Mouse (Mus musculus): ENCODE data around the gene Pex10.
A peak's percentile ranks its signal among the peaks of the same experiment; 100 is the strongest.

Gene Pex10

GRCm38 (mm10) chr4:155093431-155094149 is 26.8 kb downstream of the Pex10 start:
- no peak for DNase-seq (ENCODE audit: low spot score in 2 of 2)

- DNase-seq (ENCODE audit: low spot score in 2 of 2): peak; percentile 41 to 60
Measured at GRCm38 (mm10) chr4:155094565-155094964, 27.7 kb downstream of the Pex10 start.

- DNase-seq (ENCODE audit: low spot score in 2 of 2): peak; percentile 46 to 74
Measured at GRCm38 (mm10) chr4:155095238-155095900, 28.6 kb downstream of the Pex10 start.

GRCm38 (mm10) chr4:155095967-155096366 is 29.2 kb downstream of the Pex10 start:
- no peak for DNase-seq (ENCODE audit: low spot score in 2 of 2)

GRCm38 (mm10) chr4:155097452-155097851 is 30.6 kb downstream of the Pex10 start:
- DNase-seq (ENCODE audit: low spot score in 2 of 2): no peak

GRCm38 (mm10) chr4:155098572-155098971 is 31.8 kb downstream of the Pex10 start:
- DNase-seq (ENCODE audit: low spot score in 2 of 2): no peak

- DNase-seq (ENCODE audit: low spot score in 2 of 2): no peak
Measured at GRCm38 (mm10) chr4:155107886-155108285, 41.1 kb downstream of the Pex10 start.

- no peak for DNase-seq (ENCODE audit: low spot score in 2 of 2)
Measured at GRCm38 (mm10) chr4:155109471-155109870, 42.7 kb downstream of the Pex10 start.

GRCm38 (mm10) chr4:155113766-155114410 is 47.1 kb downstream of the Pex10 start:
- DNase-seq (ENCODE audit: low spot score in 2 of 2): no peak

GRCm38 (mm10) chr4:155116607-155117006 is 49.8 kb downstream of the Pex10 start:
- DNase-seq (ENCODE audit: low spot score in 2 of 2): no peak

- DNase-seq (ENCODE audit: low spot score in 2 of 2): no peak
Measured at GRCm38 (mm10) chr4:155117396-155117978, 50.7 kb downstream of the Pex10 start.

- DNase-seq (ENCODE audit: low spot score in 2 of 2): no peak
Measured at GRCm38 (mm10) chr4:155118278-155118677, 51.5 kb downstream of the Pex10 start.

GRCm38 (mm10) chr4:155120038-155120437 is 53.2 kb downstream of the Pex10 start:
- no peak for DNase-seq (ENCODE audit: low spot score in 2 of 2)

- no peak for DNase-seq (ENCODE audit: low spot score in 2 of 2)
Measured at GRCm38 (mm10) chr4:155120583-155120982, 53.8 kb downstream of the Pex10 start.

GRCm38 (mm10) chr4:155121222-155121621 is 54.4 kb downstream of the Pex10 start:
- DNase-seq (ENCODE audit: low spot score in 2 of 2): no peak
